Mouse (Mus musculus) liver, embryonic 14.5 days (tissue): ENCODE measurements around the gene Gm21190.
"Not testable (repeated sequence)": the region's sequence is repeated elsewhere in the genome, so short reads cannot be mapped to it uniquely, and the experiment has no call there.

Source experiments
- CTCF ChIP-seq: IDR thresholded peaks from 2 replicates; pipeline ENCODE4 v1.5.1; 2016; ENCODE audit warnings: antibody characterized with exemption, low read depth, control low read depth
- EP300 ChIP-seq: IDR thresholded peaks from 2 replicates; pipeline ENCODE4 v1.6.1; 2016; ENCODE audit warnings: antibody characterized with exemption, low read depth

DNA sequence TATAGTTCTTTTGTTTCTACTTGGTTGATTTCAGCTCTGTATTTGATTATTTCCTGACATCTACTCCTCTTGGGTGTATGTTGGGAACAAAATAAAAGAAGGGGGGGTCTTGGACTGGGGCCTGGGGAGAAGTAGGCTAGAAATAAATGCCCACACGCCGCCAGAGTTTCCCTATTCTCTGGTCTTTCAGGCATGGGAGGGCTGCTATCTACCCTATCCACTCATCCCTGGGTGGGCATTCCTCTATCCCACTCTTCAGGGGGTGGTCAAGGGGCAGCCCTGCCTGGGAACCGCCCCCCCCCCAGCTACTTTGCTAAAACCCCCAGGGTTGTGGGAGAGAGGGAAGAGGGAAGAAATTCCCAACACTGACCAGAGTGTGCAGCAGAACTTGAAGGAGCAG is 16.8 kb downstream of the Gm21190 start:
- TF ChIP-seq CTCF, EP300: not testable (repeated sequence)
